Mouse (Mus musculus) c-Kit-positive CD71-negative TER-119-negative erythroid progenitor cells, embryonic 14.5 days (primary cell): ENCODE data around the gene Rnase13.
"Not testable (repeated sequence)": the region's sequence is repeated elsewhere in the genome, so short reads cannot be mapped to it uniquely, and the experiment has no call there.

Source experiments
- DNase-seq: peaks from one replicate; pipeline ENCODE4 v3.0.0-alpha.2; 2013; ENCODE audit warnings: low read depth

Gene Rnase13

DNA sequence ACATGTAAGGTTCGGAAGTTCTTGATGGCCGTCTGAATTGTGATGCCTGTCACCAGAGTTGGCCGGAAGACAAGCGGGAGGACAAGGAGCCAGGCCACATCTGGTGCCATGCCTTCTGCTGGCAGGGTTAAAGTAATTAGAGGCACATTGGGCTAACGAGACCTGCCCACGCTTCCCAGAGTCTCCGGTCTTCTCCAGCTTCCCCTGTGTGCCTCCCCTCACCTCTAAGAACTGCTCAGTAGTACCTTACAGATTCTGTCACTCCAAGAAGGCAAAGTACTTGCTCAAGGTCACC, at the start of gene Rnase13:
Rnase13 (minus strand) TSS at position 203 of the 295 bp plus-strand sequence.
- no peak for DNase-seq

- no peak for DNase-seq
Observed at GRCm38 (mm10) chr14:51967400-51967799, 44.8 kb upstream of the Rnase13 start.

DNA sequence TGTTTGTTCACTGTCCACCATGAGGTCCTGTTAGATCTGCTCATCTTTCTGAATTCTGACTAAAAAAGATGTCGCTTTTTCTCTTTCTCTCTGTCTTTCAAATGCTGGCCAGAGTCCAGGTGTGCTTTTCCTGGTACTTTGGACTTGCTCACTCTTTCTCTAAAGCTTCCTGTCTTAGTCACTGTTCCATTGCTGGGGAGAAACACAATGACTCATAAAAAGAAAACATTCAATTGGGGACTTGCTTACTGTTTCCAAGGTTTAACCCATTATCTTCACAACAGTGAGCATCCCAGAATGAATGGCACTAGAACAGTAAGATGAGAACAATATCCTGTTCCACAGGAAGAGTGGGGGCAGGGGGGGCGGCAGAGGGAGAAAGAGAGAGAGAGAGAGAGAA, 37.7 kb upstream of the Rnase13 start:
- no peak for DNase-seq

GRCm38 (mm10) chr14:51943336-51943735, 20.8 kb upstream of the Rnase13 start:
- no peak for DNase-seq

- DNase-seq, result no peak
Observed at GRCm38 (mm10) chr14:51942236-51942635, 19.7 kb upstream of the Rnase13 start.

GRCm38 (mm10) chr14:51941577-51941976, 19.0 kb upstream of the Rnase13 start:
- DNase-seq, result no peak

GRCm38 (mm10) chr14:51940944-51941560, 18.5 kb upstream of the Rnase13 start:
- DNase-seq, result no peak

- no peak for DNase-seq
Observed at GRCm38 (mm10) chr14:51939005-51939404, 16.4 kb upstream of the Rnase13 start.

DNA sequence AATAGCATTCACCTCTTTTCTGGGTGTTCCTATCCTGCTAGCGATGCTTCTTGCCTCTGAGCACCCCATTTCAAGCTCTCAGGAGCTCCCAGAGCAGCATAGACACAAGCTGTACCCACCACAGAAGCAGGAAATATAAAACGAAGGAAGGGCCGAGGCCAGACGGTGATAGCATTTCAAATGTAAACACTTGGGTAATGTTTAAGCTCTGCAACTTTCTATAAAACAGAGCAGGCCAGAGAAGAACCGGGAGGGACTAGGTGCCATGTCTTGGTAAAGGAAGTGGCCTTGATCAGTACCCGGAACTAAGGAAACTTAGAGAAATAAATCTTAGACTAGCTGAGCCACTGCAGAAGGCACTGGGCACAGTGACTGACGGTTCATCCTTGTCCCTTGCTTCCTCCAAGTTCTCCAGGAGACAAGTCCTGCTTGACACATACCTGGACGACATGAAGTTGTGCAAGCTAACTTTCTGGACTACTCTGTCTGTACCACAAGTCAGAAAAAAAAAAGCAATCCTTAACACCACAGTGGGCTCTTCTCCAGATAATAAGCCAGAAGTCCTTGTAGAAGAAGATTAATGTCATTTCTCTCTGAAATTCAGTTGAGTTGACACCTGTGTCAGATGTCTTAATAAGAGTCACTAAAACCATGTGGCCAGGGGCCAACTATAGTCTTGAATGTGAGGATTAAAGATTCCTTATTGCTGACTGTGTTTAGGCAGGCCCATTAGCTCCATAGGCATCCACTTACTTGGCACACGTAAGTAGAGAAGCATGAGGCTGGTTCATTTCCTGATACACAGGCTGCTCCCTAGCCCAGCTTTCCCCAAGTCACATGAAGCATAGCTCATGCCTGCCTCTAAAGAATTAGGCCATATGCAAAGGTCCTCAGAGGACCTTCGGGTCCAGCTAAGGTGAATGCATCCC, 9.8 kb upstream of the Rnase13 start:
- no peak for DNase-seq

DNA sequence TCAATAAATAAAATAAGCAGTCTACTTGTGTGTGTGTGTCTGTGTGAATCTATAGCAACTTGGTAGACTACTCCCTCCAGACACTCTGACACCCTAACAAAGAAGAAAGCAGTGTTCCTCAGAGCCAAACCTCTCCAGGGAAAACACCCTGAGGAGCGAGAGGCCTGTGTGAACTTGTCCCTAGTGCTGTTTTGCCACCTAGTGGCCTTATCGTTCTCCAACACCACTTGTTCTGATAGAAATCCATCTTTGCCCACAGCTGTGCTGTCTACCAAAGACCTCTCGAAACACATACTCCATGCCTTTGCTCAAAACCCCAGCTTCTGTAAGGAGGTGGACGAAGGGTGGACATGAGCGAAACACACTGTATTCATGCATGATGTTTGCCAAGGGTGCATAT, 8.3 kb upstream of the Rnase13 start:
- DNase-seq, result no peak

DNA sequence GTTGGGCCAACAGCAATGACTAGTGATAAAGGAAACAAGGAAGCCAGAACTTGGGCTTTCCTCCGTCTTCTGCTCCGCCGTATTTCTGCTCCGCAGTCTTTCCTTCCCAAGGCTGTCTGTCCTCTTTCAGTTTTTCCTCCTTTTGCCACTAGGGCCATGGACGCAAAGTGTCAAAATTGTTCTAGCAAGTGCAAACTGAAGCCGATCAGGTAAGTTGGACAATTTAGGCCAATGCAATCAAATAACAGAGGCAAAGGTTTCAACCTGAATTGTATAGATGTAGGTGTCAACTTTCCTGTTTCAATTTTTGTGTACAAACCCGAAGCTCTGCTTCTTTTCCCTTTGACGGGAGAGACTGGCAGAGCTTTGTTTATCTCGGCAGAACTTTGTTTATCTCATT, 7.4 kb upstream of the Rnase13 start:
- no peak for DNase-seq

GRCm38 (mm10) chr14:51929309-51929943, 6.9 kb upstream of the Rnase13 start:
- no peak for DNase-seq

- DNase-seq, result not testable (repeated sequence)
Observed at GRCm38 (mm10) chr14:51926930-51927329, 4.4 kb upstream of the Rnase13 start.

- DNase-seq, result no peak
Observed at GRCm38 (mm10) chr14:51923492-51923891, 919 bp upstream of the Rnase13 start.

GRCm38 (mm10) chr14:51922910-51923309, 337 bp upstream of the Rnase13 start:
- no peak for DNase-seq

GRCm38 (mm10) chr14:51921759-51922570, 608 bp downstream of the Rnase13 start:
- DNase-seq, result no peak

DNA sequence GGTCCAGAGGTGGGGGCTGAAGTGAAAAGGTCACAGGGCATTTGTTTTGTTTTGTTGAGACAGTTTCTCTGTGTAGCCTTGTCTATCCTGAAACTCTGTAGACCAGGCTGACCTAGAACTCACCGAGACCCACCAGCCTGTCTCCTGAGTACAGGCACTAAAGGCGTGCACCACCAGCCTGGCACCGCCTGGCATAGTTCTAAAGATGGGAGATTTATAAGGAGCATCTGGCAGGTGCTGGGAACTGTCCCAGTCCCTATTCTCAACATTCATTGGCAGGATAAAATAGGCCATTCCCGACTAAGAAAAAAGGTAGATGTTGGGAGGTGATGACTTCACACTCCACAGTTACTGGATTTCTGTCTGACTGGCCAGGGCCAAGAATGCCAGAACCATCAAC, 3.6 kb downstream of the Rnase13 start:
- no peak for DNase-seq

GRCm38 (mm10) chr14:51918125-51918524, 4.4 kb downstream of the Rnase13 start, which contains the start of gene Tppp2:
Gene Tppp2, plus strand, starts transcription at chr14:51918425.
- DNase-seq, result no peak

DNA sequence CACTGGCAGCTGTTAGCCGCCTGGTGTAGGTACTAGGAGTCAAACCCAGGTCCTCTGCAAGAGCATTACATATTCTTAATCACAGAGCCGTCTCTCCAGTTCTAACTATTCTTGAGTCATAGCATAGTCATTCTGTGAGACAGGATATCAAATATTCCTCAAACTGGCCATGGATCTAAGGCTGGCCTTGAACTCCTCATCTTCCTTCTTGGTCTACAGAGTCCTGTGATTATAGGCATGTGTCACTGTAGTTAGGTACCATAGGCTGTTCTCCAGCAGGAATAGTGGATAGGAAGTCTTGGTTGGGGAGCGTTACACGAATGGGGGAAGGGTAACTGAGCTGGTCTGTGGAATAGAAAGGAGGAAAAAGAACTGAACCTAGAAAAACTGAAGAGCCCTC, 6.0 kb downstream of the Rnase13 start:
- DNase-seq, result no peak

GRCm38 (mm10) chr14:51915030-51915429, 7.5 kb downstream of the Rnase13 start:
- no peak for DNase-seq

- DNase-seq, result no peak
Observed at GRCm38 (mm10) chr14:51913960-51914762, 8.4 kb downstream of the Rnase13 start, which contains the start of gene Ndrg2. Gene Ndrg2, minus strand, starts transcription at chr14:51914158.
